Mouse (Mus musculus) gastrocnemius, adult 2 months (tissue): ENCODE results near the gene Pex16. TPM values are rescaled to one million over a fixed set of nuclear protein-coding genes. Genes with fewer than 3 reads are reported as not detected.
A peak's percentile ranks its signal among the peaks of the same experiment; 100 is the strongest.

Experiments used
- DNase-seq: peaks from one replicate; pipeline ENCODE4 v3.0.0; 2022
- H3K27ac ChIP-seq: fragments of 200-600 bp; 2 replicates; pipeline ENCODE4 v1.8.1; 2022; ENCODE audit warnings: mild to moderate bottlenecking
- H3K4me3 ChIP-seq: fragments of 200-600 bp; 2 replicates; pipeline ENCODE4 v1.8.1; 2022; ENCODE audit warnings: mild to moderate bottlenecking, moderate library complexity
- CTCF ChIP-seq: fragments of 200-600 bp; IDR thresholded peaks from 2 replicates; pipeline ENCODE4 v1.8.1; 2022; ENCODE audit warnings: antibody characterized with exemption, mild to moderate bottlenecking, moderate library complexity
- intact Hi-C: fragments of 180-260 bp; cut with DNase I; formaldehyde crosslinking; loops from one replicate; pipeline ENCODE4 v1.15.1; 2025
- total RNA-seq, 2 experiments: library from RNA; stranded (reverse); gene quantifications; 2 replicates each; pipeline ENCODE4 v1.2.3; 2021

Pex16 gene
- total RNA-seq, 2 experiments from 2014 or later, result 15.9 to 19.5 TPM

- no peak for DNase-seq
- no peak overlapping the region for H3K4me3 ChIP-seq
- no peak overlapping the region for H3K27ac ChIP-seq
- no peak for TF ChIP-seq CTCF
- intact Hi-C loops, result no loop called here
These were observed 10.9 kb downstream of the Pex16 start for GRCm38 (mm10) chr2:92385113-92386051.

GRCm38 (mm10) chr2:92386821-92387570 lies 12.5 kb downstream of the Pex16 start:
- Histone ChIP-seq H3K4me3 (no peak overlapping the region), H3K27ac (no peak overlapping the region)
- DNase-seq, result no peak
- no peak for TF ChIP-seq CTCF
- intact Hi-C loops, result no loop called here

- no peak for DNase-seq
- no peak overlapping the region for H3K4me3 ChIP-seq
- peak overlapping the region; percentile 84 for H3K27ac ChIP-seq
- TF ChIP-seq CTCF, result no peak
- intact Hi-C loops, result no loop called here
These were observed 13.2 kb downstream of the Pex16 start for GRCm38 (mm10) chr2:92387646-92388045.

GRCm38 (mm10) chr2:92388081-92388517 lies 13.6 kb downstream of the Pex16 start:
- peak overlapping the region; percentile 84 for H3K27ac ChIP-seq
- TF ChIP-seq CTCF, result no peak
- DNase-seq, result no peak
- intact Hi-C loops, result no loop called here
- H3K4me3 ChIP-seq, result peak overlapping the region; percentile 16; the same call in 1 of the 2 replicates

GRCm38 (mm10) chr2:92388891-92389641 lies 14.6 kb downstream of the Pex16 start:
- TF ChIP-seq CTCF, result no peak
- peak overlapping the region; percentile 81 for H3K4me3 ChIP-seq
- H3K27ac ChIP-seq, result peak overlapping the region; percentile 84
- intact Hi-C loops, result no loop called here
- peak; percentile 83 for DNase-seq

GRCm38 (mm10) chr2:92389645-92390044 lies 15.2 kb downstream of the Pex16 start:
- peak overlapping the region; percentile 84 for H3K27ac ChIP-seq
- intact Hi-C loops, result no loop called here
- peak overlapping the region; percentile 81 for H3K4me3 ChIP-seq
- DNase-seq, result no peak
- no peak for TF ChIP-seq CTCF

GRCm38 (mm10) chr2:92390206-92390930 lies 15.9 kb downstream of the Pex16 start:
- intact Hi-C loops, result no loop called here

GRCm38 (mm10) chr2:92391116-92391515 lies 16.6 kb downstream of the Pex16 start:
- intact Hi-C loops, result no loop called here
- DNase-seq, result no peak
- Histone ChIP-seq H3K27ac (peak overlapping the region; percentile 76; the same call in 1 of the 2 replicates), H3K4me3 (peak overlapping the region; percentile 66; the same call in 1 of the 2 replicates)
- no peak for TF ChIP-seq CTCF

More at GRCm38 (mm10) chr2:92390206-92390930, 15.9 kb downstream of the Pex16 start:
- Histone ChIP-seq H3K27ac (peak overlapping the region; percentile 84; the same call in 1 of the 2 replicates), H3K4me3 (no peak overlapping the region; the same call in 1 of the 2 replicates)
- TF ChIP-seq CTCF, result no peak
- DNase-seq, result peak; percentile 67

- intact Hi-C loops, result no loop called here
- no peak for TF ChIP-seq CTCF
- no peak for DNase-seq
- H3K4me3 ChIP-seq, result peak overlapping the region; percentile 66
- peak overlapping the region; percentile 76 for H3K27ac ChIP-seq
These were observed 17.3 kb downstream of the Pex16 start for GRCm38 (mm10) chr2:92391703-92392317.

GRCm38 (mm10) chr2:92392318-92393264 lies 18.1 kb downstream of the Pex16 start:
- peak overlapping the region; percentile 66 for H3K4me3 ChIP-seq
- TF ChIP-seq CTCF, result no peak
- peak overlapping the region; percentile 76 for H3K27ac ChIP-seq
- peak; percentile 58 for DNase-seq
- intact Hi-C loops, result no loop called here
